Mouse (Mus musculus): Measurements from ENCODE around the gene Dnajc16. TPM values are rescaled to one million over a fixed set of nuclear protein-coding genes. Genes with fewer than 3 reads are reported as not detected.

The Dnajc16 gene
- polyA plus RNA-seq (2012; rRNA removed): 9.6 and 12.0 TPM in 2 replicates

- peak; percentile 92 for DNase-seq
- Histone ChIP-seq H3K4me1 (ENCODE audit: control insufficient read depth, insufficient read depth, low read length) (peaks cover 12% of the 10 kb centered on the region), H3K4me3 (replicated peaks; ENCODE audit: extremely low read depth, low read depth, low read length) (peak within 1 kb of the TSS; percentile 67)
- 0 out of 2 replicates have a peak, but pooled peaks have one; percentile 2 for TF ChIP-seq CTCF (IDR thresholded peaks at IDR 0.05; ENCODE audit: insufficient read depth, low read length)
- peak; percentile 55; the same call in 1 of the 2 replicates for TF ChIP-seq POLR2A (IDR thresholded peaks at IDR 0.05; ENCODE audit: borderline replicate concordance, extremely low read depth, low read depth, low read length)
- under 1% methylated on average over 42 of the region's 42 CpGs for WGBS
These were observed at the start of gene Dnajc16 for GRCm38 (mm10) chr4:141790524-141790990. Gene Dnajc16 (minus strand): TSS chr4:141790931.

- TF ChIP-seq POLR2A (IDR thresholded peaks at IDR 0.05; ENCODE audit: borderline replicate concordance, extremely low read depth, low read depth, low read length): no peak
- TF ChIP-seq CTCF (IDR thresholded peaks at IDR 0.05; ENCODE audit: insufficient read depth, low read length): no peak
- H3K4me1 ChIP-seq (ENCODE audit: control insufficient read depth, insufficient read depth, low read length): no peaks in the 10 kb centered on the region
- no peak for DNase-seq
- 47% methylated on average over 5 of the region's 5 CpGs for WGBS
- no peak overlapping the region for H3K4me3 ChIP-seq (replicated peaks; ENCODE audit: extremely low read depth, low read depth, low read length)
These were observed 43.9 kb upstream of the Dnajc16 start for GRCm38 (mm10) chr4:141834536-141835095.

GRCm38 (mm10) chr4:141833911-141834310, 43.2 kb upstream of the Dnajc16 start:
- TF ChIP-seq CTCF (IDR thresholded peaks at IDR 0.05; ENCODE audit: insufficient read depth, low read length) (no peak), POLR2A (IDR thresholded peaks at IDR 0.05; ENCODE audit: borderline replicate concordance, extremely low read depth, low read depth, low read length) (no peak)
- 41% methylated on average over 1 of the region's 1 CpGs for WGBS
- no peak for DNase-seq
- no peaks in the 10 kb centered on the region for H3K4me1 ChIP-seq (ENCODE audit: control insufficient read depth, insufficient read depth, low read length)
- H3K4me3 ChIP-seq (replicated peaks; ENCODE audit: extremely low read depth, low read depth, low read length): no peak overlapping the region

DNA sequence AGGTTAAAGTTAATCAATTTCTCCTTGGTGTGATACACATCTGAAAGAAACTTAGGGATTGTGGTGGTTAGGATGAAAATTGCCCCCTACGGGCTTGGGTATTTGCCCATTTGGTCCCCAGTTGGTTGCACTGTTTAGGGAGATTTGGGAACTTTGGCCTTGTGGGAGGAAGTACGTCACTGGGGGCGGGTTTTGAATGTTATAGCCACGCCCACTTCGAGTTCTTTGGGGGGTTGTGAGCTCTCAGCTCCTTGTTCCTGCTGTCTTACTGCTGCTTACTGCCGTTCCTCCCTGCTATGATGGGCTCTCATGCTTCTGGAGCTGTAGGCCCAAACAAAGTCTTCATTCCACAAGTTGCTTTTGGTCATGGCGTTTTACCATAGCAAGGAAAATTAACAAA, 40.6 kb upstream of the Dnajc16 start:
- no peak for TF ChIP-seq CTCF (IDR thresholded peaks at IDR 0.05; ENCODE audit: insufficient read depth, low read length)
- no peak for TF ChIP-seq POLR2A (IDR thresholded peaks at IDR 0.05; ENCODE audit: borderline replicate concordance, extremely low read depth, low read depth, low read length)
- H3K4me1 ChIP-seq (ENCODE audit: control insufficient read depth, insufficient read depth, low read length): no peaks in the 10 kb centered on the region
- H3K4me3 ChIP-seq (replicated peaks; ENCODE audit: extremely low read depth, low read depth, low read length): no peak overlapping the region
- no peak for DNase-seq
- 70% methylated on average over 7 of the region's 7 CpGs for WGBS

- 60% methylated on average over 11 of the region's 11 CpGs for WGBS
- TF ChIP-seq POLR2A (IDR thresholded peaks at IDR 0.05; ENCODE audit: borderline replicate concordance, extremely low read depth, low read depth, low read length) (no peak), CTCF (IDR thresholded peaks at IDR 0.05; ENCODE audit: insufficient read depth, low read length) (no peak)
- Histone ChIP-seq H3K4me3 (replicated peaks; ENCODE audit: extremely low read depth, low read depth, low read length) (no peak overlapping the region), H3K4me1 (ENCODE audit: control insufficient read depth, insufficient read depth, low read length) (no peaks in the 10 kb centered on the region)
- DNase-seq: no peak
These were observed 39.6 kb upstream of the Dnajc16 start for GRCm38 (mm10) chr4:141830381-141830780.

- TF ChIP-seq POLR2A (IDR thresholded peaks at IDR 0.05; ENCODE audit: borderline replicate concordance, extremely low read depth, low read depth, low read length) (no peak), CTCF (IDR thresholded peaks at IDR 0.05; ENCODE audit: insufficient read depth, low read length) (no peak)
- Histone ChIP-seq H3K4me3 (replicated peaks; ENCODE audit: extremely low read depth, low read depth, low read length) (no peak overlapping the region), H3K4me1 (ENCODE audit: control insufficient read depth, insufficient read depth, low read length) (no peaks in the 10 kb centered on the region)
- WGBS: 55% methylated on average over 4 of the region's 4 CpGs
- DNase-seq: no peak
These were observed 37.4 kb upstream of the Dnajc16 start for GRCm38 (mm10) chr4:141828177-141828576.

DNA sequence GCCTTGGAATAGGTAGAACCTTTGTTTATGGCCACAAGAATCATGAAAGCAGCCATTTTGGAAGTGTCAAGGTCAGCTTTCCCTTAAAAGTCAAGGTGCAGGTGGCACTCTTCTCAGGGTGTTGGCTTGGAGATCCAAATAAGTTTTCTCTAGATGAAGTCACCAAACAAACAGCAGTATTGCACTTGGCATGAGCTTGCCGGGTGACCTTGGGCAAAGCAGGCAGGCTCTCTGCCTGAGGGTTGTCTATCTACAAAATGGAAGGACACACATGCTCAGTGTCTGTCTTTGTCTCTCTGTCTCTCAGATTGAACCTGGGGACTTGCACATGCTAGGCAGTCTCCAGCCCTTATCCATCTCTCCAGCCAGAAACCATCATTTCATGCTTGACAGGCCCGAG, 36.7 kb upstream of the Dnajc16 start:
- Histone ChIP-seq H3K4me3 (replicated peaks; ENCODE audit: extremely low read depth, low read depth, low read length) (no peak overlapping the region), H3K4me1 (ENCODE audit: control insufficient read depth, insufficient read depth, low read length) (no peaks in the 10 kb centered on the region)
- 84% methylated on average over 2 of the region's 2 CpGs for WGBS
- no peak for TF ChIP-seq POLR2A (IDR thresholded peaks at IDR 0.05; ENCODE audit: borderline replicate concordance, extremely low read depth, low read depth, low read length)
- TF ChIP-seq CTCF (IDR thresholded peaks at IDR 0.05; ENCODE audit: insufficient read depth, low read length): no peak
- no peak for DNase-seq

DNA sequence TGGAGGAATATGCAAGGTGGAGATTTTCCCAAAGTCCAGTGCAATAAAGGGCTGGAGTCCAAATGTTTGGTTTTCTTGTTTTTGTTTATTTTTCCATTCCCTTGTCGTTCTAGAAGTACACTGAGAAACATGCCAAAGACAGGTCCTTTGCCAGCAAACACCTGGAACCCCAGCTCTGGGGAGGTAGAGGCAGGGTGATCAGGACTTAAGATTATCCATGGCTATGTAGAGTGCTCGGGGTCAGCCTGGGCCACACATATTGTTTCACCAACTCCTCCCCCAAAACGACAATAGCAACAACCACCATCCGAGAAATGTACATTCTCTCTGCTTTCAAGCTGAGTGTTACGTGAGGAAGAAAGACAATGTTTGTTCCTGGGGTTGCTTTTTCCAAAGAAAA, 35.3 kb upstream of the Dnajc16 start, which contains the start of gene Cela2a:
TSS of gene Cela2a (minus strand) at position 101 of the 400 bp plus-strand sequence.
- Histone ChIP-seq H3K4me3 (replicated peaks; ENCODE audit: extremely low read depth, low read depth, low read length) (no peak within 1 kb of the TSS), H3K4me1 (ENCODE audit: control insufficient read depth, insufficient read depth, low read length) (no peaks in the 10 kb centered on the region)
- 52% methylated on average over 5 of the region's 5 CpGs for WGBS
- no peak for DNase-seq
- TF ChIP-seq CTCF (IDR thresholded peaks at IDR 0.05; ENCODE audit: insufficient read depth, low read length) (no peak), POLR2A (IDR thresholded peaks at IDR 0.05; ENCODE audit: borderline replicate concordance, extremely low read depth, low read depth, low read length) (no peak)

DNA sequence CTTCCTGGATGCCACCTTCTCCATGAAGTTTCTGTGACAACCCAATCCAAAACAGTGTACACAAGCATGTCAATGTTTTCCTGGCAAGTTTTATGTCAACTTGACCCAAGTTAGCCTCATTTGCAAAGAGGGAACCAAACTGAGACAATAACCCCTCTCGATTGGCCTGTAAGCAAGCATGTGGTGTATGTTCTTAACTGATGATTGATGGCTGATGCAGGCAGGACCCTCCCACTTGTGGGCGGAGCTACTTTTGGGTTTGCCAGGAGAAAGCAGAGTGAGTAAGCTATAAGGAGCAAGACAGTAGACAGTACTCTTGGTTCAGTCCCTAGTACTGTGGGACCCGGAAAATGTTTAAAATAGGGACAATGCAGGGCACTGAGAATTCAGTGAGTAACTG, 32.2 kb upstream of the Dnajc16 start:
- no peak for DNase-seq
- TF ChIP-seq POLR2A (IDR thresholded peaks at IDR 0.05; ENCODE audit: borderline replicate concordance, extremely low read depth, low read depth, low read length) (no peak), CTCF (IDR thresholded peaks at IDR 0.05; ENCODE audit: insufficient read depth, low read length) (no peak)
- no peak overlapping the region for H3K4me3 ChIP-seq (replicated peaks; ENCODE audit: extremely low read depth, low read depth, low read length)
- H3K4me1 ChIP-seq (ENCODE audit: control insufficient read depth, insufficient read depth, low read length): no peaks in the 10 kb centered on the region
- WGBS: 51% methylated on average over 3 of the region's 3 CpGs

GRCm38 (mm10) chr4:141822089-141822488, 31.4 kb upstream of the Dnajc16 start:
- Histone ChIP-seq H3K4me1 (ENCODE audit: control insufficient read depth, insufficient read depth, low read length) (no peaks in the 10 kb centered on the region), H3K4me3 (replicated peaks; ENCODE audit: extremely low read depth, low read depth, low read length) (no peak overlapping the region)
- 80% methylated on average over 10 of the region's 10 CpGs for WGBS
- TF ChIP-seq CTCF (IDR thresholded peaks at IDR 0.05; ENCODE audit: insufficient read depth, low read length) (no peak), POLR2A (IDR thresholded peaks at IDR 0.05; ENCODE audit: borderline replicate concordance, extremely low read depth, low read depth, low read length) (no peak)
- DNase-seq: peak; percentile 17

Measured in lung, adult 2 months (tissue).